In genomic region chr16:17530640-17531288, GRCm38 (mm10) we compare ENCODE assay signal across 7 mouse cellular contexts. TPM values are rescaled to one million over a fixed set of nuclear protein-coding genes. Genes with fewer than 3 reads are reported as not detected.
A peak's percentile ranks its signal among the peaks of the same experiment; 100 is the strongest.
DNase-seq lines count a peak whose midpoint lies in the region; ATAC-seq and TF ChIP-seq lines count a peak whose summit lies in the region.

Gene Thap7, minus strand, starts transcription at chr16:17531136.

- peak within 1 kb of the TSS; percentile 80 for H3K4me2 ChIP-seq in intestine, postnatal 0 days (replicated peaks; ENCODE audit: low read depth)
- H3K4me2 ChIP-seq in midbrain, embryonic 12.5 days (replicated peaks), result peak within 1 kb of the TSS; percentile 88

- peak within 1 kb of the TSS; percentile 99 for H3K27ac ChIP-seq in intestine, postnatal 0 days (ENCODE audit: low read depth, low read length)
- peak within 1 kb of the TSS; percentile 94 for H3K27ac ChIP-seq in midbrain, embryonic 12.5 days (replicated peaks)
- H3K27ac ChIP-seq in small intestine, adult 2 months (ENCODE audit: insufficient read depth, low read depth, low read length), result peak within 1 kb of the TSS; percentile 75

- H3K4me3 ChIP-seq in intestine, postnatal 0 days (ENCODE audit: low read depth, low read length), result peak within 1 kb of the TSS; percentile 63
- peak within 1 kb of the TSS; percentile 71 for H3K4me3 ChIP-seq in midbrain, embryonic 12.5 days
- peak within 1 kb of the TSS; percentile 71 for H3K4me3 ChIP-seq in small intestine, adult 2 months (ENCODE audit: low read depth, low read length)

- peaks cover 27% of the 10 kb centered on the region for H3K36me3 ChIP-seq in intestine, postnatal 0 days (ENCODE audit: control insufficient read depth, insufficient read depth)
- H3K36me3 ChIP-seq in midbrain, embryonic 12.5 days, result peaks cover 32% of the 10 kb centered on the region
- peaks cover 22% of the 10 kb centered on the region for H3K36me3 ChIP-seq in small intestine, adult 2 months (ENCODE audit: control insufficient read depth, insufficient read depth, low read length)

- H3K9ac ChIP-seq in intestine, postnatal 0 days (ENCODE audit: low read depth, low read length), result peak within 1 kb of the TSS; percentile 80
- peak within 1 kb of the TSS; percentile 86 for H3K9ac ChIP-seq in midbrain, embryonic 12.5 days (replicated peaks)

- peak; percentile 95 for DNase-seq in adrenal gland, adult 8-10 months
- DNase-seq in embryo, embryonic 9.5 days (ENCODE audit: extremely low spot score), result peak; percentile 97
- no peak for DNase-seq in gonadal fat pad, adult 2 months (ENCODE audit: low read depth)
- peak; percentile 98 for DNase-seq in left cerebral cortex, postnatal 4 days

- ATAC-seq in intestine, postnatal 0 days, result peak; percentile 91
- peak; percentile 96 for ATAC-seq in midbrain, embryonic 12.5 days (ENCODE audit: low FRiP score, low read depth)

- H3K4me1 ChIP-seq in intestine, postnatal 0 days (replicated peaks; ENCODE audit: control insufficient read depth, insufficient read depth, low read length), result peaks cover 5% of the 10 kb centered on the region
- H3K4me1 ChIP-seq in midbrain, embryonic 12.5 days, result peaks cover 22% of the 10 kb centered on the region
- H3K4me1 ChIP-seq in small intestine, adult 2 months (ENCODE audit: control insufficient read depth, insufficient read depth, insufficient read length, low read length), result peaks cover 11% of the 10 kb centered on the region

- no peaks in the 10 kb centered on the region for H3K27me3 ChIP-seq in intestine, postnatal 0 days (replicated peaks; ENCODE audit: control insufficient read depth, insufficient read depth, low read length)
- H3K27me3 ChIP-seq in midbrain, embryonic 12.5 days, result no peaks in the 10 kb centered on the region
- H3K27me3 ChIP-seq in small intestine, adult 2 months (ENCODE audit: control insufficient read depth, insufficient read depth, low read length), result no peaks in the 10 kb centered on the region

- TF ChIP-seq POLR2A in small intestine, adult 2 months (IDR thresholded peaks at IDR 0.05; ENCODE audit: low read depth, low read length), result peak; percentile 67; the same call in 1 of the 2 replicates

- intact Hi-C loops in left cerebral cortex, postnatal 4 days (cut with DNase I), result no loop called here

- no peaks in the 10 kb centered on the region for H3K9me3 ChIP-seq in intestine, postnatal 0 days (ENCODE audit: control insufficient read depth)
- no peaks in the 10 kb centered on the region for H3K9me3 ChIP-seq in midbrain, embryonic 12.5 days

- TF ChIP-seq CTCF in intestine, postnatal 0 days (IDR thresholded peaks at IDR 0.05; ENCODE audit: low read depth), result no peak
- no peak for TF ChIP-seq CTCF in small intestine, adult 2 months (IDR thresholded peaks at IDR 0.05; ENCODE audit: extremely low read depth, insufficient read length, insufficient replicate concordance, low read depth, low read length)

- under 1% methylated on average over 66 of the region's 67 CpGs for WGBS in intestine, postnatal 0 days
- under 1% methylated on average over 67 of the region's 67 CpGs for WGBS in midbrain, embryonic 12.5 days
- under 1% methylated on average over 67 of the region's 67 CpGs for WGBS in small intestine, adult 2 months

RNA-seq across cellular contexts. Expression of gene Thap7, which starts in this region (rescaled TPM):
- 10 to 100 TPM; 40.6 to 51.2 (median 45.5) TPM for total RNA-seq in adrenal gland, adult 8-10 months (2022)
- polyA plus RNA-seq in gonadal fat pad, adult 2 months (2012; rRNA removed), result 79.7 and 91.9 TPM in 2 replicates
- 65.1 and 67.4 TPM in 2 replicates for polyA plus RNA-seq in intestine, postnatal 0 days (2015; fragmentation: Nextera tagmentation; extraction: Ambion mirVana)
- total RNA-seq in left cerebral cortex, postnatal 4 days (2021), result 10 to 100 TPM; 34.5 to 36.4 TPM
- 53.1 and 61.2 TPM in 2 replicates for polyA plus RNA-seq in midbrain, embryonic 12.5 days (2016; fragmentation: Nextera tagmentation; extraction: Ambion mirVana)
- polyA plus RNA-seq in small intestine, adult 2 months (2012; rRNA removed), result 43.1 and 88.8 TPM in 2 replicates
